Mouse (Mus musculus) naive thymus-derived CD4-positive, alpha-beta T cell, adult 2 months (primary cell): Measurements from ENCODE around the gene Raet1e.
"Not testable (repeated sequence)": the region's sequence is repeated elsewhere in the genome, so short reads cannot be mapped to it uniquely, and the experiment has no call there.

Experiments
- DNase-seq: peaks from one replicate; pipeline ENCODE4 v3.0.0-alpha.2; 2011; ENCODE audit warnings: low read depth

The Raet1e gene

GRCm38 (mm10) chr10:22273684-22274305, 115.4 kb downstream of the Raet1e start:
- peak; percentile 35 for DNase-seq

GRCm38 (mm10) chr10:22274445-22275057, 116.2 kb downstream of the Raet1e start:
- DNase-seq: no peak

- DNase-seq: not testable (repeated sequence)
Measured at GRCm38 (mm10) chr10:22278468-22278867, 120.1 kb downstream of the Raet1e start.

GRCm38 (mm10) chr10:22282816-22283215, 124.4 kb downstream of the Raet1e start:
- DNase-seq: peak; percentile 51

- DNase-seq: no peak
Measured at GRCm38 (mm10) chr10:22295676-22296075, 137.3 kb downstream of the Raet1e start.

GRCm38 (mm10) chr10:22297033-22297762, 138.8 kb downstream of the Raet1e start:
- no peak for DNase-seq

GRCm38 (mm10) chr10:22297766-22298461, 139.5 kb downstream of the Raet1e start:
- peak; percentile 67 for DNase-seq

GRCm38 (mm10) chr10:22299324-22299723, 141.0 kb downstream of the Raet1e start:
- peak; percentile 81 for DNase-seq

GRCm38 (mm10) chr10:22301641-22302040, 143.3 kb downstream of the Raet1e start:
- DNase-seq: peak; percentile 73

- DNase-seq: peak; percentile 84
Measured at GRCm38 (mm10) chr10:22302344-22303057, 144.1 kb downstream of the Raet1e start.

- peak; percentile 68 for DNase-seq
Measured at GRCm38 (mm10) chr10:22303736-22304135, 145.4 kb downstream of the Raet1e start.

GRCm38 (mm10) chr10:22305801-22306200, 147.4 kb downstream of the Raet1e start:
- no peak for DNase-seq

GRCm38 (mm10) chr10:22306452-22306851, 148.1 kb downstream of the Raet1e start:
- DNase-seq: peak; percentile 91

- DNase-seq: no peak
Measured at GRCm38 (mm10) chr10:22308221-22308620, 149.9 kb downstream of the Raet1e start.

GRCm38 (mm10) chr10:22322858-22323257, 164.5 kb downstream of the Raet1e start:
- no peak for DNase-seq

GRCm38 (mm10) chr10:22345721-22346120, 187.4 kb downstream of the Raet1e start:
- peak; percentile 72 for DNase-seq

GRCm38 (mm10) chr10:22353548-22354195, 195.3 kb downstream of the Raet1e start:
- DNase-seq: not testable (repeated sequence)

GRCm38 (mm10) chr10:22354196-22354574, 195.8 kb downstream of the Raet1e start:
- DNase-seq: not testable (repeated sequence)

- DNase-seq: not testable (repeated sequence)
Measured at GRCm38 (mm10) chr10:22357373-22357772, 199.0 kb downstream of the Raet1e start.

- not testable (repeated sequence) for DNase-seq
Measured at GRCm38 (mm10) chr10:22360252-22360651, 201.9 kb downstream of the Raet1e start, which contains the start of gene Raet1d. Raet1d (plus strand) TSS chr10:22360552.

- not testable (repeated sequence) for DNase-seq
Measured at GRCm38 (mm10) chr10:22360957-22361356, 202.6 kb downstream of the Raet1e start.
